Mouse (Mus musculus) bone marrow, adult 2 months (tissue): Measurements from ENCODE around the gene Ppp1cc.

Experiments used
- CTCF ChIP-seq: fragments of 200-500 bp; IDR thresholded peaks from 2 replicates; pipeline ENCODE4 v1.5.1; 2011; ENCODE audit warnings: low read length, control low read depth; ENCODE audit not compliant: control insufficient read depth, insufficient read depth
- POLR2A ChIP-seq: fragments of 200-500 bp; IDR thresholded peaks from 2 replicates; pipeline ENCODE4 v1.6.1; 2011; ENCODE audit warnings: low read depth, mild to moderate bottlenecking, control low read depth, low read length, borderline replicate concordance; ENCODE audit not compliant: control insufficient read depth

DNA sequence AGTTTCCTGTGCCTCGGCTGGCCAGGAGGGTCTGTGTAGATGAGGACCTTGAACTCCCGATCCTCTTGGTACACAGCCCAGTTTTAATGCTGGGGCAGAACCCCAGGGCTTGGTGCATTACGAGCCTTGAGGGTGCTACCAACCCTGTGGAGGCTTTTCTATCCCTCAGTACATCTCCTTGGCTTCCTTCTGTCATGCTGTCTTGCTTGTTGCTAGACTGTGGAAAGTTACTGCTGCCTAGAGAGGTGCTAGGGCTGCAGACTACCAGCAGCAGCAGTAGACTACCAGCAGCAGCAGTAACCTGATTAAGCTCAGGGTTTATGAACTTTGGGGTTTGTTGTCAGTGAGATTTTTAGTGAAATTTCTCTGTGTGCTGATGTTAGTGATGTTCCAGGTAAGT lies 5.9 kb downstream of the Ppp1cc start:
- TF ChIP-seq CTCF (no peak), POLR2A (no peak)
